Mouse (Mus musculus) urinary bladder, adult 2 months (tissue): Measurements from ENCODE around the gene Itgb3. TPM values are rescaled to one million over a fixed set of nuclear protein-coding genes. Genes with fewer than 3 reads are reported as not detected.

ENCODE experiments used
- DNase-seq: peaks from one replicate; pipeline ENCODE4 v3.0.0; 2022; ENCODE audit warnings: low spot score
- polyA plus RNA-seq: library from polyadenylated mRNA; depleted of rRNA; stranded (reverse); fragments of >200 nt; gene quantifications from 2 replicates; pipeline ENCODE4 v1.2.3, GENCODE M21; 2012

Gene Itgb3
- polyA plus RNA-seq, 1 experiment: 48.6 TPM

DNA sequence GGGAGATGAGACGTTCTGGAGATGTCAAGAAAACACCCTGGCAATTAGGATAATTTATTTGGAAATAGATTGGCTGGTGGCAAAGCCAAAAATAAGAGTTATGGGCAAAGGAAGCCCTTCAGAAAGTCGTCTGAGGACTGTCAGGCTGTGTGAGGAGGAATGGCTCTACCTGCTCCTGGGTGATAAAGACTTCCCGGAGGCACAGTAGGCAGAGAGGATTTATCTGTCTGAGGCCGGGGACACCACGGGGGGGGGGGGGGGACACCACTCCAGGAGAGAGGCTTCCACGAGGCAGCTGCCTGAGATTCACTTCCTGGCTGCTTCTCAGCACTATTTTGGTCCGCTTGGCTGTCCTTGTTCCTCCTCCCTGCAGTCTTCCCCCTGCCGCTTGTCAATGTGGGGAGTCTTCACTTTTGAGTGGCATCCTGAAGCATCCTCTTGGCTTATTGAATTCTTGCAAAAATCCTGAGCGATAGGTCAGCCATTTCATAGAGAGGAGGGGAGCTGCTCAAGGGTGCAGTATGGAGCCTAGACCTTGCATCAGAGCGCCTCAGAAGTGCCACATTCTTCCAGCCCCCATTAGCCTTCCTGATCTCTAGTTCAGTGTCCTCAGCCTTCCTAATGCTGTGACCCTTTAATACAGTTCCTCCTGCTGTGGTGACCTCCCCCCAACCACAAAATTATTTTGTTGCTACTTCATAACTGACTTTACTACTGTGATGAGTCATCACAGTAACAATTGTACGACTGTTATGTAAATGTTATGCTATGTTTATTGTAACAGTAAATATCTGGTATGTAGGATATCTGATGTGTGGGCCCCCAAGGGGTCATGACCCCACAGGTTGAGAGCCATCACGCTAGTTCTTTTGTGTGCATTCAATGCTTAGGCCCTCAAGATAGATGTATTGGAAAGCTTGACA lies 14.5 kb downstream of the Itgb3 start:
- no peak for DNase-seq

DNA sequence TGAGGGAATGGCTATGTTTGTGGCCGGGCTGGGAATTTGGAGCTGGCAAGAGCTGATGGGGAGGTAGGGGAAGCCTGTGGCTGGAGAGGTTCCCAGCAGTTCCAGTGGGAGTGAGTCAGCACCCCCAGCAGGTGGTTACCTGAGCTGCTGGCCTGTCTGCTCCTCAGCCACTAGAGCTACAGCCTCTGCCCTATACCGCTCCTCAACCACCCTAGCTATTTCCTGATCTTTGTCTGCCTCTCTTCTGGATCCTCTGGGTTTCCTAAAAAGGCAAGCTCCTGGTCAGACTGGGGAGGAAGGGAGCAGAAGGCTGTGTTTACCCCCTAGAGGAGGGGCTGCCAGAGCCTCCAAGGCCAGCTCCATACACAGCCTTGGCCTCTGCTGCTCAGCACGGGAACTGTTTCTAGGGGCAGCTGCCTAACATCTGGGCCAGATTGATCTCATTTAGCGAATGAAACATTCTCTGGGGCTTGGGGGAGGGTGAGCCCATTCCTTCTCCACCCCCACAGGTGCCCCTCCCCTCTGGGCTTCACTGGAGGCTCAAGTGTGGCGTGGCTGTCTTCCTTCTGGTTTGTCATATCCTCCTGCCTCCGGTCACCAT lies 17.1 kb downstream of the Itgb3 start:
- DNase-seq: no peak

DNA sequence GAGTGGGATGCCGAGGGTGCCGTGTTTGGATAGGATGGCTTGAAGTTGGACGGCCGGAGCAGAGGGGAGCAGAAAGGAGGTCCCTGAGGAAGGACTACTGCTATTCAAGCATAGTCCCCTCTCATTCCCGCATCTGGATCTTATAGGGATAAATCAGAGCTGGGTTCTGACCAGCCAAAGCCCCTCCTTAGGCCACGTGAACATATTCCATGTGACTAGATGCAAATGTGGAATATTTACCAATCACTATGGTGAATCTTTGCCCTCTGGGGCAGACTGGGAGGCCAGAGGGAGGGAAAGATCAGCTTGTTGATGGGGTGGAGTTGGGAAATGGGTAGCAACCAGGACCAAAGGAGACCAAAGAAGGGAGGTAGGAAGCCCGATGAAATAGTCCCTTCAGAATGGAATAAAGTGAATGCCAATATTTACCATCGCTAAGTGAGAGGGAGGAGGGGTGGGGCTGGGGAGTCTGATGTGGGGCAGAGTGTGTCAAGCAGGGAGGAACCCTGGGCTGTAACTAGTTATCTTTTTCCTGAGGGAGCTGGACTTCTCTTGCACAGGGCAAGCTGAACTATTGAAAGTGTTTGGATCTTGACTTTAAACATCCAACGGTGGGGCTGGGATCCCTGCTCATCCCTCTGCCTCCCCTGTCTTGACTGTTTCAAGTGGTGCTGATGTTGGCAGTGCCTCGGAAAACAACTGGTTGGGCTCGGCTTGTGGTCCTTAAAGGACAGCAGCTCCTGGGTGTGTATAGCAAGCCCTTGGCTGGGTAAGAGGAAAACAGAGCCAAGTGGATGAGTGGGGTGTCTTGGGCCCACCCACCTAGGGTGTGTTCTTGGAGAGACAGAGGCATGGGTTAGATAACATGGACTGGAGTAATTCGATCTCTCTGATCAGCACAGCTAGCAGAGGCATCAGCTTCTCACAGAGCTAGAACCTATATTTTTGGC lies 17.9 kb downstream of the Itgb3 start:
- no peak for DNase-seq

DNA sequence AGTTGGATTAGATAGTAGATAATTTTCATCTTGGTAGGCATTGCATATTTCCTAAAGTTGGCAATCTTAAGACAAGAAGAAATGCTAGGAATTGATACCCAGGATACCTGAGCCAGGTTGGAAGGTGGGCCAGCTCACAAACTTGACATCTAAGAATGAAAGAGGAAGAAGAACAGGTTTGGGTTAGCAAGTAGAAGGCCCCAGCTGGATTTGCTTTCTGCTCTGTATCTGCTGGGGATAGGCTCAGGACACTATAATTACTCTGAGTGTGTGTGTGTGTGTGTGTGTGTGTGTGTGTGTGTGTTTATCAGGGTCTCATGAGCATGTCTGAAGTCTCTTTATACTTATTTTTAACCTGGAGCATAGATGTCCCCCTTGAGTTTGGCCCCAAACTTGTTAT lies 18.8 kb downstream of the Itgb3 start:
- no peak for DNase-seq

DNA sequence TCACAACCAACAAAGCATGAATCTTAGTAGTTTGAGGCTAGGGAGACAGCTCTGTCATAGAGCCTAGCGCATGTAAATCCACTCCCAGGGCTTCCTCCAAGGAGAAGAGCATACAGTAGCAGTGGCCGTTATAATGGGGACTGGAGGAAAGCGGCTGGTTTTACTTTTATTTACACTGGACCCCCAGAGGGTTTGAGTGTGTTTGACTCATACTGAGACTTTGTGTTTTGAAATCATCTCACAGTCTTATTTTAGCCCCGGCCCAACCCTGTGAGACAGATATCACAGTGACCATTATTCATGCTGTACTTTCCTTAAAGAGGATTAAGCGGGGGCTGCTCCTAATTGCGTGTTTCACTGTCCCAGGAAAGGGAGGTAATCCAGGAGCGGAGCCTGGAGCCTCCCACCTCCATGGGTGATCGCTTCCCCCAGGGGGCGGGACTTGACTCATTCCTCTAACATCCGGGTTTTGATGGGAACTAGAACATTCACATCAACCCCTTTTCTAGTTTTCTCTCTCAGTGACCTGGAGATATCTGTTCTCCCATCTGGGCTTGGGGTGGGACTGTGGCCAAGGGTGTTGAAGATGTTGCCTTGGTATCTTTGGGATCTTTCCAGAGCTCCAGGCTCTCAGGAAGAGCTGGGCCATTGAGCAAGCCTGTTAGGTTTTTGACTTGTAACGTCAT lies 20.0 kb downstream of the Itgb3 start:
- DNase-seq: no peak

DNA sequence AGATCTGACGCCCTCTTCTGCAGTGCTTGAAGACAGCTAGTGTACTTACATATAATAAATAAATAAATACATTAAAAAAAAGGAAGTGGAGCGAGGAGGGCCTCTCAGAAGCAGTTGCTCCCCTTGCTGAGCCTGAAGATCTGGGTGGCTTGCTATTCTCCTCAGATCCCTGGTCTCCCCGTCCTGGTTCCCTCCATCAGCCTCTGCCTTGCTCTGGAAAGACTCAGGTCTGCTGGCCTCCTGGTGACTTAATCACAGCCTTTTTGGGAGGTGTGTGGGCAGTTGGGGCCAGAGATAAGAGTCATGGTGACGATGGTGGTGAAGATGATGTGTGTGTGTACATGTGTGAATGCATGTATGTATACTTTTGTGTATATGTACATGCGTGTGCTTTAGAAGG lies 20.8 kb downstream of the Itgb3 start:
- no peak for DNase-seq

DNA sequence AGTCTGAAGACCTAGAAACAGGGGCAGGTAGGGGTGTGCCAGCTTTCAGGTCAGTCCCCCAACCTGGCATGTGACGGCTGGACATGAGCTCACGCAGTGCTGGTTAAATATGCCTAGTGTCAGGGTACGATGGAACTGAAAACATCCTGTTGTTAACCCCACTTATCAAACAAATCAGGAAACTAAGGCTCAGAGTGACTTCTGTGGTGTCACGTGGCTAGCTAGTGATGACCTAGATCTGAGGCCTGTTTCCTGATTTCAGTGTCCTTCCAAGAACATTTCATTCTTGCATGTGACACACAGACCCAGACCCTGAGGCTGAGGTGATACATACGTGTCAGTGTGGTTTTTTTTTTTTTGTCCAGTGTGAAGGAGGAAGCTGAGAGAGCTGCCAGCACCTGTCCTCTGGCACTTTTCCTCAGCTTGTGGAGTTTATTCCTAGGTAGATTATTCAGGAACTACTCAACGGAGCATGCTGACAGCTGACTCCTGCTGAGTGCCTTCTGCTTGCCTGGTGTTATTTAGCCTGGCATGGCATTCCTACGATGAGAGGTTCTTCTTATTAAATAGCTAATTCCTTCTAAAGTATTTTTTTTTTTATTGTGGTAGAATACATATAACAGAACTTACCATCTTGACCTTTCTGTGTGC lies 22.5 kb downstream of the Itgb3 start:
- DNase-seq: no peak

DNA sequence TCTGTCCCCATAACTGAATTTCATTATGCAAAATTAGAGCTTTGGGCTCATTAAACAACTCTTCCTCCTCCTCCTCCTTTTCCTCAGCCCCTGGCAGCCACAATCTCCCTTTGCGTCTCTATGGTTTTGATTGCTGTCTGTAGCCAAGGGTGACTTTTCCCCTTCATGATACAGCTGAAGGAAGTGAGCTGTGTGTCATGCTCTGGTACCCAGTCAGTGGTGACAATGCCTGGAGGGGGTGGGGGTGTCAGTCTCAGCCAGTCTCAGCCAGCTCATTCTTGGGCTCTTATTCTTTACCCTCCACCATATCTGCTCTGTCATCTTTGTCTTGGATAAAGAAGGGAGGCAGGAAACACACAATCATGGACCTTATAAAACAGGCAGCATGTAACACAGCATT lies 23.5 kb downstream of the Itgb3 start:
- DNase-seq: no peak

DNA sequence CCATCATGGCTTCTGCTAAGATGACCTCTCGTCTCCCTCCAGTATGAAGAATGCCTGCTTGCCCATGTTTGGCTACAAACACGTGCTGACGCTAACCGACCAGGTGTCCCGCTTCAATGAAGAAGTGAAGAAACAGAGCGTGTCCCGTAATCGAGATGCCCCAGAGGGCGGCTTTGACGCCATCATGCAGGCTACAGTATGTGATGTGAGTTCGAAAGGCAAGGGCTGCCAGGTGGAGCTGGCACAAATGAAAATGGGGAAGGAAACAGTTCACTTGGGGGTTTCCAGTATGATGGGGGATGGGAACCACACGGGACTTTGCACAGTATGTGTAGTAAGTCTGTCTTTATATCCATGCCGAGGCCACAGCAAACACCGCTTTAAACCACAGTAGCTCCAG lies 29.2 kb downstream of the Itgb3 start:
- DNase-seq: no peak

DNA sequence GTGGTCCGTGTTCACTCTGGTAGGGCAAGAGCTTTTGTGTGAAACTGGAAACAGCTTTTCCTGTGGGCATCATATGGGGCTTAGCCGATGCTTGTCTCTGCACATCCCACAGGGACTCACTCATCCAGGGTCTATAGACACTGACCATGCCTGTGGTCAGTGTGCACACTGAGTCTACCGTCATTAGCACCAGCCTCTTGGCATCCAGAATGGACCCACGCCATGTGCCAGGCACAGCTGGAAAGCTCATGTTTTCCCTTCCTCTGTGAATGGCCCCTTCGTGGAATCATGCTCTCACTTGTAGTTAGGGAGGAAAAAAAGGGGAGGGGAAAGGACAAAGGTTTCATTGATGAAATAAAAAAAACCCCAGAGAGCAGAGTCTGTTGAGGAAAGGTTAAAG lies 30.2 kb downstream of the Itgb3 start:
- no peak for DNase-seq

DNA sequence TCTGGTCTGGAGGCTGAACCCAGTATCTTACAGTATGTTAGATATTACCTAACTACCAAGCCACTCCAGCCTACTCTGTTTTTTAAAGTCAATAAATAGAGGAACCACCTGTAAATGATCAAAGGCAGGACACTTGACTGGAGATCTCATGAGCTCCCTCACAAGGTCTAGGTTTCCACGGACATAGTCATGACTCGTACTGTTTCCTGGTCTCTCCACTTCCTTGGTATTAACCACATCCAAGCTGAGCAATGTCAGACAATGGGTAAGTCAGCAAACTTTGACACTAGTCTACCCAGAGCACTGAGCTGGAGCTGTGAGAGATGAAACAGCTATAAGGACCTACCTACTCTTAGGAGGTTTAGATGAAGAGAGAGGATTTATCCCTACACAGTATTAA lies 31.1 kb downstream of the Itgb3 start:
- DNase-seq: no peak

DNA sequence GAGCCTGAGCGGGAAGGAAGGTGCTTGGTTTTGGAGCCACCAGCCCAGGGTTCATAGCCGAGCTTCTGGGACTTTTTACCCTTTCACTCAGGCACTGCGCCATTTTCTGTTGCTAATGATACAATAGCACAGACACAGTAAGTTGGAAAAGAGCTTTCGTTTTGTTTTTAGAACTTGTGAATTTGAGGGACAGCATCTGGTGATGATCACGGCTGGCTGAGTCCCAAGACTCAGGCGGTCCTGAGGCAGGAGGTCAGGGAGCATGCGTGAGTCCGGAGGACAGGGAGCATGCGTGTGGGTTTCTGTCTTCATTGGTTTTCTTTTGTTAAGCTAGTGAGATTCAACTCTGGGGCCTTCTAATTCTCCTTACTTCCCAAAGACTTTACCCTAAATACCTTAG lies 31.8 kb downstream of the Itgb3 start:
- no peak for DNase-seq

DNA sequence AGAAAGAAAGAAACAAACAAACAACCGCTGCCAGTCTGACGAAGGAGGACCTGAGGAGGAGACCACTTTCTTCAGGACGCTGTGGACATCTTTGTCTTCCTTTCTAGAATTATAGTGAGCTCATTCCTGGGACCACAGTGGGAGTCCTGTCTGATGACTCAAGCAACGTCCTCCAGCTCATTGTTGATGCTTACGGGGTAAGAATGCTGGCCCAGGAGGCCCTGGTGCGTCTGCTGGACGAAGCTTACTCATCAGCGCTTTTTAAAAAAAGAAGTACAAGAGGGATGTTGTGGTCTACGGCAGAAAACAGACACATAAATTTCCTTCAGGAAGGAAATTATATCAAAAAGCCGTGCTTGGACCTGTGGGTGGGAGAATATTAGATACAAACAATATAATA lies 33.1 kb downstream of the Itgb3 start:
- no peak for DNase-seq

DNA sequence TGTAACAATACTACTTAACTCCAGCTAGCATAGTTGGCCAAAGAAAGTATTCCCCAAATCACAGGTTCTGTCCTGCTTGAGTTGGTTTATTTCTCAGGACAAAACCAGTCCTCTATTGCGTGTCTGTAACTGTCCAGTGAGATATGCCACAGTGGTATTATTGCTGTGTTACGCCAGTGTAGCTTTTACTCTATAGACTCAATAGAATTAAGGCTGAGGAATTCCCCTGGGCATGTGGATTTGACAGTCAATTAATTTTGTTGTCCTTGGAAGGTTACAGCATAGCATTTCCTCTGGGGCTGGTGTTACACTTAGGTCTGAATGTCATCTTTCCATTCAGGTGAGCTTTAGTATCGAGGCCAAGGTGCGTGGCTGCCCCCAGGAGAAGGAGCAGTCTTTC lies 35.4 kb downstream of the Itgb3 start:
- no peak for DNase-seq

DNA sequence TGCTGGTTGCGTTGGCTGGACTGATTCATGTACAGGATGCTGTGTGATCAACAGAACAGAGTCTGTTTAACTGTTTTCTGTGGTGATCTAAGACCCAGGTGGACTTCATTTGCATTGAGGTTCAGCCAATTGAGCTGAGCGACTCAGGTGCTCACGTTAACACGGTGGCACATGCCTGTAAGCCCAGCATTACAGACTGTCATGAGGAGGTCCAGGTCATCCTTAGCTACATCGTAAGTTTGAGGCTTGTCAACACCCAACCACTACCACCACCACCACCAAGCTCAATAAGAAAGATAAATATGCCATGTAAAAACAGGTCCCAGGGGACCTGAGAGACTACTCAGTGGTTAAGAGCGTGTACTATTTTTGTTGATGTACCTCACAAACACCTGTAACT lies 37.6 kb downstream of the Itgb3 start:
- no peak for DNase-seq

DNA sequence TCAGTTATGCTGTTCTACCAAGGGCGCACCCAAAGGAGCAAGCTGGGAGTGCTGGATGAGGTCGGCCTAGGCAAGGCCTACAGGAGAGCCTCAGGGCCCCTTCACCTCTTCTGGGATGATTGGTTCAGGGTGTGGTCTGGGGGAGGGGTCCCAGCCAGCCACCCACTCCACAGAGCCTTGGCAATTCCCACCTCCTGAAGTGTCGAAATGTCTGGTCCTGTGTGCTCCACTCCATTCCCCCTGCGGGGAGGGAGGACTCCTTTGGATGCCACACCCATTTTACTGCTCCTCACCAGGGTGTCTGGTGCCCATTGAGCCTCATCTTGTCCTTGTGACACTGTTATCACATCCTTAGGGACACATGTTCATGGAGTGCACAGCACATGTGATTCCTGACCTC lies 38.4 kb downstream of the Itgb3 start:
- DNase-seq: no peak

DNA sequence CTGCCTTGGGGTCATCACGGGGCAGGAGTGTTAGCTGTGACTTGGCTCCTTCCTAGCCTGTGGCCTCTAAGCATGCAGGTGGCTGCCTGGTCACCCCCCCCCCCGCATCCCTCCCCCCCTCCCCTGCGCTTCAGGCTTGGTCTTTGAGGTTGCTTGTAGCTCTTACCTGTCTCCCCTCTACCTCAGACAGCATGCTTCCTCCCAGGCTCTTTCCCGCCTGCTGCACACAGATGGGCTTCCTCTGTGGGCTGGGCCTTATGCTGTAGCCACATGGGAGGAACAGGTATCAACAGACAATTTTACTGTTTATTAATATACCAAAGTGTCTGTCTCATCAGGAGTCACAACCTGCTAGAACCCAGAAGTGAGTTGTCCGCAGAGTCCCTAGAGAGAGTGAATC lies 38.8 kb downstream of the Itgb3 start:
- DNase-seq: no peak

DNA sequence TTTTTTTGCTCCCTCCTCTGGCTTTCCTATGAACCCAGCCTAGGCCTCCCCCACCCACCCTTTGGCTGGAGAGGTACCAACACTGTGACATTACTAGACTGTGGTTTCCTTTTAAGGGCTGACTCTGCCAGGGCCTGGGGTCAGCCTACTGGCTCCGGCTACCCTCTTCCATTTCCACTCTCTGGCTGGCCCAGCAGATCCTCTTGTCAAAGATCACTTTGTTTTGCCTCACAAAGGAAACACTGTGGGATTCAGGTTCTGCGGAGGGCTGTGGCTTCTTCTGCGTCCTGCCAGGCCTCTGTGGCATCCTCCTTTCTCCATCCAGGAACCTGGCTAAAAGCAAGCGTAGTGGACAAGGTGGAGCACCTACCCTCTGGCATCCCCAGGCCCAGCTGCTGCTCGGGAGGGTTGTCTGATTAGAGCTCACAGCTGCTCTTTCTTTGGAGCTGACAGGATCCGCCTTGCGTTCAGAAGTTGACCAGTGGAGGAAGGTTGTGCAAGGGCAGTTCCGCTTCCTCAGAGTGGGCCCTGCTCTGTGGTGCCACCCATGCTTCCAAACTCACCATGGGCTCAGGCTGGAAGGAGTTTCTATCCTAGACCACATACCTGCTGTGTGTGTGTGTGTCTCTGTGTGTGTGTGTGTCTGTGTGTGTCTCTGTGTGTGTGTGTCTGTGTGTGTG lies 39.5 kb downstream of the Itgb3 start:
- DNase-seq: no peak

DNA sequence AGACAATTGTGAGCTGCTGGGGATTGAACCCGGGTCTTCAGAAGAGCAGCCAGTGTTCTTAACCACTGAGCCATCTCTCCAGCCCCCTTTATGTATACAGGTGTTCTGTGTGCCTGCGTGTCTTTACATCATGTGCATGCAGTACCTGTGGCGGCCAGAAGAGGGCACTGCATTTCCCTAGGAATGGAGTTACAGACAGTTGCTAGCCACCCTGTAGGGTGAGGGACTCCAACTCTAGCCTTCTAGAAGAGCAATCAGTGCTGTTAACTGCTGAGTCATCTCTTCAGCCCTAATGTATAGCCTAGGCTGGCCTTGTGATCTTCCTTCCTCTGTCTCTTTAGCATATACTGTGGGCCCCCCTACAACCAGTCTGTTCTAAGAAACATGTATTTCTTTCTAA lies 40.8 kb downstream of the Itgb3 start:
- DNase-seq: no peak

DNA sequence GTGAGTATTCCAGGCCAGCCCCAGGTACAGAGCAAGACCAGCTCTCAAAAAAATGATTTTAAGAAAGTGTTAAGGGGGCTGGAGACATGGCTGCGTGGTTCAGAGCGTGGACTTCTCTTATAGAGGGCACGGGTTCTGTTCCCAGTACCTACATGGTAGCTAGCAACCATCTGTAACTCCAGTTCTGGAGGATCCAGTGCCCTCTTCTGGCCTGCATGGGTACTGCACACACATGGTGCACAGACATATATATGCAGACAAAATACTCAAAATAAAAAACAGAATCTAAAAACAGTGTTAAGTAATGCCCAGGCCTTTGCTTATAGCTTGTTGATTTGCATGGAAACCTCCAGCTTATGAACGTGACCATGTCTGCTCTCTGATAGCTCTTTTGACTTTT lies 52.8 kb downstream of the Itgb3 start:
- no peak for DNase-seq

DNA sequence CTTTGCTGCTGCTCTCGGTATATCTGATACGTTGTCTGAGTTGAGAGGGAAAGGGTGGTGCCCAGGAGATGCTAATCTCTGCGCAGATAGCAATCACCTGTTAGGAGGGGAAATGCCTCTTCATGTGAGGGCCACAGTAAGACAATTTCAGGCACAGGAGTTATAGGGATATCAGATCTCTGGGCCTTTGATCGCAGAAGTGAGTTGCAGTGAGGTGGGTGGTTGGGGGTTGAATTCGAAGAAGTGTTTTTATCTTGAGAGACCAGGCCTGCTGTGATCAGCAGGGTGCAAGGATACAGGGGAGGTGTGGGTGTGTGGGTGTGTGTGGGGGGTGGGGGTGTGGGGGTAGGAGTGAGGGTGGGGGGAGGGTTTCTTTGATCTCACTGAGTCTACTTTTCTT lies 53.3 kb downstream of the Itgb3 start:
- no peak for DNase-seq
